Mouse (Mus musculus) CH12.LX (cell line): Measurements from ENCODE around the gene Sclt1. TPM values are rescaled to one million over a fixed set of nuclear protein-coding genes. Genes with fewer than 3 reads are reported as not detected.

Experiments
- DNase-seq: peaks from one replicate; pipeline ENCODE4 v3.0.0-alpha.2; 2013; ENCODE audit errors: extremely low read depth
- H3K27ac ChIP-seq: 2 replicates; pipeline ENCODE4 v1.5.1; 2012; ENCODE audit warnings: low read depth, mild to moderate bottlenecking, control low read depth, moderate library complexity; ENCODE audit not compliant: insufficient read depth
- H3K27me3 ChIP-seq: replicated peaks from 2 replicates; pipeline ENCODE3; 2012; ENCODE audit warnings: inconsistent platforms
- H3K36me3 ChIP-seq, 2 experiments: replicated peaks in 1 of 2; 2 replicates each; pipeline versions ENCODE3 to v1.6.1; 2012; ENCODE audit warnings: inconsistent platforms in 1 of 2, low read length in 1 of 2, mild to moderate bottlenecking in 1 of 2, mixed read lengths in 1 of 2, moderate library complexity in 1 of 2; ENCODE audit not compliant: control insufficient read depth in 1 of 2, insufficient read depth in 1 of 2
- H3K4me1 ChIP-seq, 2 experiments: 2 replicates each; pipeline ENCODE4 v1.6.1; 2012; ENCODE audit warnings: inconsistent platforms in 1 of 2, moderate library complexity in 1 of 2; ENCODE audit not compliant: insufficient read depth in 2 of 2, control insufficient read depth in 1 of 2
- H3K4me2 ChIP-seq: 2 replicates; pipeline ENCODE4 v1.6.1; 2012; ENCODE audit warnings: low read depth, mild to moderate bottlenecking, control low read depth; ENCODE audit not compliant: poor library complexity, insufficient read depth, severe bottlenecking
- H3K4me3 ChIP-seq, 3 experiments: fragments of 150-350 bp in 1 of 3; sonication (generic) in 1 of 3; replicated peaks in 1 of 3; 2 replicates each; pipeline versions ENCODE3 to v1.5.1; 2011 to 2012; ENCODE audit warnings: low read depth in 2 of 3, low read length in 2 of 3, mild to moderate bottlenecking in 2 of 3, moderate library complexity in 2 of 3, control low read depth in 1 of 3, improper control_type of control experiment in 1 of 3, inconsistent platforms in 1 of 3, mixed read lengths in 1 of 3; ENCODE audit not compliant: poor library complexity in 1 of 3
- H3K79me2 ChIP-seq: replicated peaks from 2 replicates; pipeline ENCODE4 v1.6.1; 2012; ENCODE audit warnings: mild to moderate bottlenecking, moderate library complexity; ENCODE audit not compliant: control insufficient read depth, poor library complexity, insufficient read depth, severe bottlenecking; ENCODE audit errors: extremely low read depth
- H3K9ac ChIP-seq: 2 replicates; pipeline ENCODE4 v1.6.1; 2012; ENCODE audit warnings: low read depth, mild to moderate bottlenecking, control low read depth, moderate library complexity; ENCODE audit not compliant: insufficient read depth
- H3K9me3 ChIP-seq: replicated peaks from 2 replicates; pipeline ENCODE3; 2012; ENCODE audit warnings: low read length, inconsistent platforms, mixed read lengths
- BHLHE40 ChIP-seq: IDR thresholded peaks from 2 replicates; pipeline ENCODE4 v1.6.1; 2011; ENCODE audit warnings: mild to moderate bottlenecking, low read depth, low read length, improper control_type of control experiment
- ELF1 ChIP-seq: IDR thresholded peaks from 2 replicates; pipeline ENCODE4 v1.6.1; 2014; ENCODE audit warnings: low read depth, mild to moderate bottlenecking, inconsistent platforms, low read length, improper control_type of control experiment
- HCFC1 ChIP-seq: IDR thresholded peaks from 2 replicates; pipeline ENCODE4 v1.6.1; 2012; ENCODE audit warnings: low read depth, mild to moderate bottlenecking, inconsistent platforms, low read length, improper control_type of control experiment
- IRF4 ChIP-seq: IDR thresholded peaks from 2 replicates; pipeline ENCODE4 v1.6.1; 2014; ENCODE audit warnings: low read depth, mild to moderate bottlenecking, inconsistent platforms, low read length, improper control_type of control experiment
- JUN ChIP-seq: IDR thresholded peaks from 2 replicates; pipeline ENCODE4 v1.6.1; 2011; ENCODE audit warnings: low read depth, mild to moderate bottlenecking, low read length, improper control_type of control experiment, moderate library complexity; ENCODE audit not compliant: insufficient read depth
- KAT2A ChIP-seq: IDR thresholded peaks from 2 replicates; pipeline ENCODE4 v1.6.1; 2012; ENCODE audit warnings: low read length, improper control_type of control experiment, inconsistent platforms; ENCODE audit not compliant: insufficient replicate concordance
- MAZ ChIP-seq: IDR thresholded peaks from 2 replicates; pipeline ENCODE4 v1.6.1; 2012; ENCODE audit warnings: low read depth, mild to moderate bottlenecking, inconsistent platforms, low read length, improper control_type of control experiment, moderate library complexity
- MXI1 ChIP-seq: IDR thresholded peaks from 2 replicates; pipeline ENCODE4 v1.6.1; 2011; ENCODE audit warnings: mild to moderate bottlenecking, low read depth, low read length, improper control_type of control experiment
- MYC ChIP-seq: IDR thresholded peaks from 2 replicates; pipeline ENCODE4 v1.6.1; 2011; ENCODE audit warnings: low read depth, mild to moderate bottlenecking, improper control_type of control experiment, low read length
- NELFE ChIP-seq: IDR thresholded peaks from 2 replicates; pipeline ENCODE4 v1.6.1; 2011; ENCODE audit warnings: low read depth, low read length, improper control_type of control experiment
- PAX5 ChIP-seq: IDR thresholded peaks from 2 replicates; pipeline ENCODE4 v1.6.1; 2012; ENCODE audit warnings: low read length, inconsistent platforms, mixed read lengths
- RAD21 ChIP-seq: IDR thresholded peaks from 2 replicates; pipeline ENCODE4 v1.6.1; 2011; ENCODE audit warnings: low read depth, mild to moderate bottlenecking, low read length, improper control_type of control experiment, moderate library complexity
- RCOR1 ChIP-seq: conservative IDR thresholded peaks from 2 replicates; pipeline ENCODE4 v1.6.1; 2012; ENCODE audit warnings: low read depth, mild to moderate bottlenecking, inconsistent platforms, low read length, improper control_type of control experiment
- SMC3 ChIP-seq: IDR thresholded peaks from 2 replicates; pipeline ENCODE4 v1.6.1; 2011; ENCODE audit warnings: low read depth, low read length, improper control_type of control experiment
- TBP ChIP-seq: conservative IDR thresholded peaks from 2 replicates; pipeline ENCODE4 v1.6.1; 2011; ENCODE audit warnings: low read depth, low read length, improper control_type of control experiment
- TCF12 ChIP-seq: IDR thresholded peaks from 2 replicates; pipeline ENCODE4 v1.6.1; 2014; ENCODE audit warnings: low read depth, mild to moderate bottlenecking, inconsistent platforms, low read length, improper control_type of control experiment
- UBTF ChIP-seq: IDR thresholded peaks from 2 replicates; pipeline ENCODE4 v1.6.1; 2012; ENCODE audit warnings: low read depth, mild to moderate bottlenecking, inconsistent platforms, low read length, improper control_type of control experiment, moderate library complexity
- USF1 ChIP-seq: IDR thresholded peaks from 2 replicates; pipeline ENCODE4 v1.6.1; 2014; ENCODE audit warnings: low read depth, mild to moderate bottlenecking, inconsistent platforms, low read length, improper control_type of control experiment
- ZC3H11A ChIP-seq: IDR thresholded peaks from 2 replicates; pipeline ENCODE4 v1.6.1; 2012; ENCODE audit warnings: low read depth, mild to moderate bottlenecking, inconsistent platforms, low read length, improper control_type of control experiment
- ZNF384 ChIP-seq: IDR thresholded peaks from 2 replicates; pipeline ENCODE4 v1.6.1; 2012; ENCODE audit warnings: low read depth, low read length, improper control_type of control experiment, inconsistent platforms
- dilution Hi-C: fragments of 300-500 bp; cut with MboI; formaldehyde crosslinking; loops from 2 replicates; pipeline ENCODE4 v1.14.3; 2020; ENCODE audit warnings: low sequenced_read_pairs; ENCODE audit not compliant: extremely low pct_unique_long_range_greater_than_20kb, extremely low pct_ligation_motif_present
- in situ Hi-C: fragments of 300-500 bp; cut with MboI; formaldehyde crosslinking; loops from 3 replicates; pipeline ENCODE4 v1.14.3; 2019; ENCODE audit warnings: low sequenced_read_pairs, low pct_ligation_motif_present, low pct_unique_long_range_greater_than_20kb, mixed read lengths
- polyA plus RNA-seq: library from polyadenylated mRNA; unstranded; fragments of >175 nt; gene quantifications from 2 replicates; pipeline ENCODE4 v1.2.1, GENCODE M21; 2012; ENCODE audit warnings: low read depth; ENCODE audit not compliant: insufficient read length
- total RNA-seq, 2 experiments: library from RNA; depleted of rRNA; stranded (reverse); fragments of 300-350 nt in 1 of 2; fragments of >200 nt in 1 of 2; gene quantifications; 2 replicates each; pipeline ENCODE4 v1.2.3; 2012 to 2014

Gene Sclt1
- total and polyA plus RNA-seq, 3 experiments, result 5.3 to 7.4 (median 6.5) TPM

GRCm38 (mm10) chr3:41602933-41603332, 139.4 kb downstream of the Sclt1 start:
- no peak overlapping the region for H3K4me2 ChIP-seq
- no peaks in the 10 kb centered on the region for H3K9me3 ChIP-seq
- no peaks in the 10 kb centered on the region for H3K79me2 ChIP-seq
- no peak for TF ChIP-seq SMC3
- TF ChIP-seq NELFE, result no peak
- TF ChIP-seq MYC, result no peak
- TF ChIP-seq TCF12, result no peak
- no peak for TF ChIP-seq JUN
- TF ChIP-seq USF1, result no peak
- TF ChIP-seq PAX5, result no peak
- TF ChIP-seq TBP, result no peak
- TF ChIP-seq RAD21, result no peak
- no peak for TF ChIP-seq RCOR1
- TF ChIP-seq ZC3H11A, result no peak
- no peak for TF ChIP-seq ZNF384
- TF ChIP-seq, all 38 proteins: peak for 0
- no peaks in the 10 kb centered on the region for H3K27me3 ChIP-seq
- in situ Hi-C loops (no loop called here), dilution Hi-C loops (no loop called here)
- no peak for DNase-seq
- no peaks in the 10 kb centered on the region for H3K4me1 ChIP-seq
- peaks cover 49 to 91% of the 10 kb centered on the region in 2 experiments for H3K36me3 ChIP-seq
- H3K27ac ChIP-seq, result no peak overlapping the region
- H3K4me3 ChIP-seq, result no peak overlapping the region
- no peak overlapping the region for H3K9ac ChIP-seq

DNA sequence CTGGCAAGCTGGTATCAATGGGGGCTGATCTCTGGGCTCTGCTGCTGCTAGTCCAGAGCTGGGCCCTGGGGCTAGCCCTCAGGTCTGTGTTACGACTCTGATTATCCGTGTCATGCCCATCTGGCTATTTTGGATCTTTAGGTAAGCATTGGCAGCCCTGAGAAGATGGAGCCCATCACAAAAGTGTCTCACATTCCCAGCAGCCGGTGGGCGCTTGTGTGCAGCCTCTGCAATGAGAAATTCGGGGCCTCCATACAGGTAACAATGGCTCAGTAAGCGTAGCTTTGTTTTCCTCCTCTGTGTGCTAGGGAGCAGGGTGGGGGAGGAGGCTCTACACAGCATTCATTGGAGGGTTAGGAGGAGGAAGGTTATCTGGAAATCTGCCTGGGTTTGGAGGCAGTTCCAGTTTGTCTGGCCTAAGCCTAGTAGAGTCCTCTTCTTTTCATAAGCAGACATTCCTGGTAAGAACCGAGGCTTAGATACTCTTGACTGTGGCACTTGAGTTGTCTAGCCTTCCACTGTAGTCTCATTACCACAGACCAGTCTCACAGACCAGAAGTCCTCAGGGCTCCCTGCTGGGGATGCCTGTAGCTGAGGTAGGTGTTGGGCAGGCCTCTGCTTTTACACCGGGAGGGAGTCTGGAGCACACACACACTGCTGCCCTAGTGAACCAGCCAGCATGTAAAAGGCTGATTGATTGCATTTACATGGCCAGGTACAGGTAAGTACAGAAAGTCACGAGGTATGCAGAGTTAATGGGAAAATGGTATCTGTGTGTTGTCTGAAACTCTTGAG, 140.9 kb downstream of the Sclt1 start:
- no peaks in the 10 kb centered on the region for H3K27me3 ChIP-seq
- peaks cover 59 to 92% of the 10 kb centered on the region in 2 experiments for H3K36me3 ChIP-seq
- no peak overlapping the region for H3K4me3 ChIP-seq
- no peaks in the 10 kb centered on the region for H3K9me3 ChIP-seq
- dilution Hi-C loops, result no loop called here
- TF ChIP-seq HCFC1 (no peak), MAZ (no peak), KAT2A (no peak), IRF4 (no peak), RCOR1 (no peak), MXI1 (no peak), UBTF (no peak), SMC3 (no peak), BHLHE40 (no peak), ELF1 (no peak), JUN (no peak)
- TF ChIP-seq, all 38 proteins: peak for 0
- Histone ChIP-seq H3K4me2 (no peak overlapping the region), H3K79me2 (no peaks in the 10 kb centered on the region), H3K27ac (no peak overlapping the region), H3K4me1 (no peaks in the 10 kb centered on the region), H3K9ac (no peak overlapping the region)
- DNase-seq, result no peak
- in situ Hi-C loops, result no loop called here
